Mouse (Mus musculus) T-helper 1 cell (primary cell): ENCODE results near the gene Slc22a14.

ENCODE experiments used
- in situ Hi-C: fragments of 300-600 bp; cut with MboI, MseI; formaldehyde crosslinking; loops from one replicate; pipeline ENCODE4 v1.15.1; 2025; ENCODE audit warnings: high pct_unique_total_duplicates

Slc22a14 gene

DNA sequence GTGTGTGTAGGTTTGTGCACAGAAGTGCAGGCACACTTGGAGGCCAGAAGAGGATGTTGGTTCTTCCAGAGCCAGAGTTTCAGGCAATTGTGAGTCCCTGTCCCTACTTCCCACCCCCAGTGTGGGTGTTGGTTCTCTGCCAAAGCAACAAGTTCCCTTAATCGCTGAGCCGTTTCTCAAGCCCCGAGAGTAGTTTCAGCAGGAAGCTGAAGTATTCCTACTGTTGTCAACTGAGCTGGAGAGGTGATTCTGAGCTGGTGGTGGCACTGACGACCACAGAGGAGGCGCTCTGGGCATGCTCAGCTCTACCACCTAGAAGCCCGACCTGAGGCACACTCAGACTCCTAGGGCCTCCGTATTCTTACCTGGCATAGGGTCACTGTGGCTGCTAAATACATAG, at the start of gene Slc22a14:
Slc22a14 (minus strand) TSS at position 270 of the 400 bp plus-strand sequence.
- in situ Hi-C loops, result no loop called here

- in situ Hi-C loops, result no loop called here
These were observed 44.5 kb upstream of the Slc22a14 start for GRCm38 (mm10) chr9:119409864-119410263.

GRCm38 (mm10) chr9:119408898-119409664, 43.7 kb upstream of the Slc22a14 start:
- in situ Hi-C loops, result no loop called here

DNA sequence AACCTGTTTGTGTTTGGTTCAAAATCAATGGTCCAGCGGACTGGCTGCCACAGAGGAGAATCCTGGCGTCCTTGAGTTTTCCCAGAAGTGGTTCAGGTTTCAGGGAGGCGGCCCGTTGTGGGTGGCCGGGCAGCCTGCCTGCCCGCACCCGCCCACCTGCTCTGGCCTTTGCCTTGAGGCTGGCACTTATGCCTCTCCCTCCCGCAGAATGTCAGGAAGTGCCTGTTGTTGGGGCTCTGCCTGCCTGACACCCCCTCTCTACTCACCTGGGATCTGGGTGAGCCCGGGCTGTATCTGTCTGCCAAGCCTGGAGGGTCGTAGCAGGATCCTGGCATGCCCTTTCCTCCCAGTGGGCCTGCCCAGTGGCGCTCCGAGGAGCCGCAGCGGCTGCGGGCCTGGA, 42.5 kb upstream of the Slc22a14 start:
- in situ Hi-C loops, result no loop called here

GRCm38 (mm10) chr9:119404090-119404489, 38.7 kb upstream of the Slc22a14 start:
- in situ Hi-C loops, result no loop called here

GRCm38 (mm10) chr9:119403236-119403641, 37.9 kb upstream of the Slc22a14 start:
- in situ Hi-C loops, result no loop called here

- in situ Hi-C loops, result no loop called here
These were observed 37.2 kb upstream of the Slc22a14 start for GRCm38 (mm10) chr9:119402253-119403235.

- in situ Hi-C loops, result no loop called here
These were observed 36.5 kb upstream of the Slc22a14 start, which contains the start of gene Acvr2b for GRCm38 (mm10) chr9:119401801-119402214. Gene Acvr2b, plus strand, starts transcription at chr9:119402118.

DNA sequence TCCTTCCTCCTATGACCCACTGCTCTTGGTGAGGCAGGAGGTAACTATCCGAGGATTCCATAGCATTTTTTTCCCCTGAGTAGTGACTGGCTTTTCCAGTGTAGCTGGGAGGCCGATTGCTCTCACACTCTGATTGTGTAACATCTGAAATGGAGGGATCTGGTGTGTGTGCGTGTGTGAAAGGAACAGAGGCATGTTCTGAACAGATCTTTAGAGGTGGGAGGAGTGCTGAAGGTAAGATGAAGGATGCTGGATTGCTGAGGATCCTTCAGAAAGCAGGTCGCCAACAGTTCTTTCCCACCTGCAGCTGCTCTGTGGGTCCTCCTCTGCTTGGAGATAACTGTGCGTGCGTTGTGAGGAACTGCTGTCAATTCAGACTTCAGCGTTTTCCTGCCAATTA, 36.0 kb upstream of the Slc22a14 start:
- in situ Hi-C loops, result no loop called here

DNA sequence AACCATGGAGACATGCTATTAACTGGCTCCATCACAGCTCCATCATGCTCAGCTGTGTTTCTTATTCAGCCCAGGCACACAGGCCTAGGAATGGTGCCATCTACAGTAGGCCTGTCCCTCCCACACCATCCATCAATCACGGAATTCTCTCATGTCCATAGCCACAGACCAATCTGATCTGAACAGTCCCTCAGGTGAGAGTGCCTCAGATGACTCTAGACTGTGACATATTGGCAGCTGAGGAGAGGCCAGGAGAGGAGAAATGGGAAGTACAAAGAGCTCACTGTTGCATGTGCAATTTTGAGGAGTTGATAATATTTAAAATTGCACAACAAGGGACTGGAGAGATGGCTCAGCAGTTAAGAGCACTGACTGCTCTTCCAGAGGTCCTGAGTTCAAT, 29.5 kb upstream of the Slc22a14 start:
- in situ Hi-C loops, result no loop called here

GRCm38 (mm10) chr9:119390214-119390613, 24.9 kb upstream of the Slc22a14 start:
- in situ Hi-C loops, result no loop called here

- in situ Hi-C loops, result no loop called here
These were observed 23.6 kb upstream of the Slc22a14 start for GRCm38 (mm10) chr9:119388956-119389355.

DNA sequence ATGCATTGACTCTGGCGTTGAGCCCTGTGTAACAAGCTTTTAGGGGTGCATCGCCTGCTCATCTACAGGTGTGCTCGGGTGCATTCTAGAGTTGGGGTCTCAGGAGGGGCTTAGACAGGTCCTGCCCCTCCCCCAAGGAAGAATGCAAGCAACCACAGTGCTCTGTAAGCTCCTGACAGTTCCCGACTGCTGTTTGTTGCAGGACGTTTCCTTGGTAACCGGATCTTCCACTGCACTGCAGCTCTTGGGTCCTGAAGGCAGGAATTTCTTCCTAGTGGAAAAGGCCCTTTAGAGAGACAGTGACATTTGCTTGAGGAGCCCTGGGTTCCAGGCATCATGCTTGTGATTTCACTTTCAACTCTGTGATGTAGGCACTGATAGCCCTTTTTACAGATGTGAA, 17.2 kb upstream of the Slc22a14 start:
- in situ Hi-C loops, result no loop called here

- in situ Hi-C loops, result loop anchor here (10.0 kb wide), 1 partner anchor 183 kb away; no protein-coding TSS in a partner anchor
These were observed 12.9 kb upstream of the Slc22a14 start for GRCm38 (mm10) chr9:119378231-119378630.

- in situ Hi-C loops, result loop anchor here (10.0 kb wide), 1 partner anchor 181 kb away; no protein-coding TSS in a partner anchor
These were observed 10.2 kb upstream of the Slc22a14 start for GRCm38 (mm10) chr9:119375556-119375955.

DNA sequence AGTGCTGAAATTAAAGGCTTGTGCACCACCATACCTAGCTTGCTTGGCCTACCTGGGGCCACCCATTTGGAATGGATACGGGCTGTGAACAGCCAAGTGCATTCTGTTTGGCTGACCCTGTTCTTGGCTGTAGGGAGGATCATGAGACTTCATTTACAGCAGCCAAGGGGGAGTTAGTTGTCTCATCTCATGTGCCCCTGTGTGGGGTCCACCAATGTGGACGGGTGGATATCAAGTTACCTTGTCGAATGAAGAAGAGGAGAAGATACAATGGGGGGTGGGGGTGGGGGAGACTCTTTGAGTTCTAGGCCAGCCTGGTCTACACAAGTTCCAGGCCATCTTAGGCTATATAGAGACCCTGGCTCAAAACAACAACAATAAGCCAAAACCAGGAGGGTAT, 9.7 kb upstream of the Slc22a14 start:
- in situ Hi-C loops, result loop anchor here (10.0 kb wide), 1 partner anchor 180 kb away; no protein-coding TSS in a partner anchor

DNA sequence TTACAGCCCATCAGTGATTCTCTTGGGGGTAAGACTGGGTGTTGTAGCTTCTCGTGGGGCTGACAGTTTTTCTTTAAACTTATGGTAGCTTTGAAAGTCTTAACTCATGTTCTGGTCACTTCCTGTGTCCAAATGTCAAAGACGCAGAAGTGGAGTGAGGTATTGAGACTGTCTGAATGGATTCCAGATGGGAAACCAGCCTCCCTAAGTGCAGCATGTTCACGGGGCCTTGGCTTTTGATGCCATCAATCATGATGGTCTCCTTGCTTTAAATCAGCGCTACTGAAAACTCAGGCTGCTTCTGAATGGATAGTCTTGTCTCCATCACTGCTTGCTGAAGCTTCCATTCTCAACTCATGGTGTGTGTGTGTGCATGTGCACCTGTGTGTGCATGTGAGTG, 5.9 kb upstream of the Slc22a14 start:
- in situ Hi-C loops, result loop anchor here (10.0 kb wide), 1 partner anchor 176 kb away; no protein-coding TSS in a partner anchor

DNA sequence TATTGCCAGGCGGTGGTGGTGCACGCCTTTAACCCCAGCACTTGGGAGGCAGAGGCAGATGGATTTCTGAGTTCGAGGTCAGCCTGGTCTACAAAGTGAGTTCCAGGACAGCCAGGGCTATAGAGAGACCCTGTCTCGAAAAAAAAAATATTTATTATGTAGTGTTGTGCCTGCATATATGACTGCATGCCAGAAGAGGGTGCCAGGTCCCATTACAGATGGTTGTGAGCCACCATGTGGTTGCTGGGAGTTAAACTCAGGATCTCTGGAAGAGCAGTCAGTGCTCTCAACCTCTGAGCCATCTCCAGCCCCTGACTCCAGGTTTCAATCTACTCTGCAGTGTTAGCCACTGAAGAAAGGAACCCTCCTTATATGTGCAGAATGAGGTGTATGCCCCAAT, 5.4 kb upstream of the Slc22a14 start:
- in situ Hi-C loops, result loop anchor here (10.0 kb wide), 1 partner anchor 176 kb away; no protein-coding TSS in a partner anchor

DNA sequence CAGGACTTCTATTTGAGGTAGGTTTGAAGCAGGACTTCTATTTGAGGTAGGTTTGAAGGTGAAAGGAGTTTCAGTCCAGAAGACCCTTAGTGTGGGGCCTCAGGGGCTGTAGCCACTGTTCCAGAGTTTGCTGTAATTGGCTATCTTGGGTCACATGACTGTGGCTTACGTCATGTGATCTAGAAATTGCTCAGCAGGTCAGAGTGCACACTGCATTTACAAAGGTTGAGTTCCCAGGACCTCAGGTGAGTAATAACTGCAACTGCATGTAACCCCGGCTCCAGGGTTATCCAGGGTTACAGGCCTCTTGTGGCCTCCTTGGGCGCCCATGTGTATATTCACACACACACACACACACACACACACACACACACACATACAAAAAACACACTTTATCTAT, 3.0 kb upstream of the Slc22a14 start:
- in situ Hi-C loops, result no loop called here

DNA sequence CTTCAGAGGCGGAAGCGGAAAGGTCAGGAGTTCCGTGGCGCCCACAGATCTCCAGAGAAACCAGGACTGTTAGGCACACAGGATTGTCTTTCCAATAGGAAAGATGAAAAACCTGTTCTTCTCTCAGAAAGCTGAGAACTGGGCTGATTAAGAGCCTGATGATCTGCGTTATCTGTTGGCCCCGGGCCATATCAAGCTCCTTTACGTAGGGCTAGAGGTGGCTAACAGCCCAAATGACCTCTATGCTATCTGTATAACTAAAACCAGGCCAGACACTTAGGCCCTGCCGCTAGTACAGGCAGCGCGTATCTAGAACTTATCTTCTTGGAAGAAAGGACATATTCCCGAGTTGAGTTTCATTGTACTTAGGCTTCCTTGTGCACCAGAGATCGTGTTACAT, 2.1 kb downstream of the Slc22a14 start:
- in situ Hi-C loops, result no loop called here

GRCm38 (mm10) chr9:119361416-119361815, 3.9 kb downstream of the Slc22a14 start:
- in situ Hi-C loops, result no loop called here

DNA sequence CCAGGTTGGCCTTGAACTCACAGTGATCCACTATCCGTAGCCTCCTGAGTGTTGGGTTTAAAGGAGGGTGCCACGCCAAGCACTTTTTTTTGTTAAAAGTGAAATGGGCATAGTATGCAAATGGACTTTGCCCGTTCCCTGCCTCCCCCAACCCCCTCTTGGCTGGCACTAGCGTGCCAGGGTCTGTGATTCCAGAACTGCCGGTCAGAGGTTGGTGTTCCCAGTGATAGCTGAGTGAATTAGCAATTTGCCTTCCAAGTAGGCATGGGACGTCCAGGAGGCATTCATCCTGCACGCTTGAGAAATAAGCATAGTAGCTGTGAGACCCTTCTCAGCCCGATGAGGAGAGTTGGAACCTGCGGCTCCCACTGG, 7.3 kb downstream of the Slc22a14 start:
- in situ Hi-C loops, result no loop called here
